Mouse (Mus musculus) kidney, embryonic 14.5 days (tissue): ENCODE data around the gene Rhox12. TPM values are rescaled to one million over a fixed set of nuclear protein-coding genes. Genes with fewer than 3 reads are reported as not detected.

Experiments
- ATAC-seq: fragments of 200-750 bp; cut with Nextera tagmentation; 2 replicates; pipeline ENCODE4 v1.8.0; 2017; ENCODE audit warnings: moderate number of reproducible peaks, mild to moderate bottlenecking, moderate TSS enrichment, moderate library complexity; ENCODE audit not compliant: low FRiP score, low TSS enrichment
- H3K27ac ChIP-seq: fragments of 300-500 bp; sonication (generic); 2 replicates; pipeline ENCODE4 v1.5.1; 2014; ENCODE audit warnings: low read depth, mild to moderate bottlenecking, low read length, moderate library complexity, mixed read lengths
- H3K27me3 ChIP-seq: fragments of 300-500 bp; sonication (generic); 2 replicates; pipeline ENCODE4 v1.6.1; 2014; ENCODE audit warnings: mild to moderate bottlenecking, low read length; ENCODE audit not compliant: control insufficient read depth, insufficient read depth
- H3K36me3 ChIP-seq: fragments of 300-500 bp; sonication (generic); 2 replicates; pipeline ENCODE4 v1.6.1; 2014; ENCODE audit warnings: low read length, mixed read lengths; ENCODE audit not compliant: control insufficient read depth, insufficient read depth
- H3K4me1 ChIP-seq: fragments of 300-500 bp; sonication (generic); 2 replicates; pipeline ENCODE4 v1.6.1; 2014; ENCODE audit warnings: low read length, mixed read lengths; ENCODE audit not compliant: control insufficient read depth, insufficient read depth
- H3K4me2 ChIP-seq: fragments of 300-500 bp; sonication (generic); replicated peaks from 2 replicates; pipeline ENCODE4 v1.6.1; 2014; ENCODE audit warnings: low read depth, mild to moderate bottlenecking, low read length
- H3K4me3 ChIP-seq: fragments of 300-500 bp; sonication (generic); 2 replicates; pipeline ENCODE4 v1.5.1; 2014; ENCODE audit warnings: mild to moderate bottlenecking, low read length
- H3K9ac ChIP-seq: fragments of 300-500 bp; sonication (generic); 2 replicates; pipeline ENCODE4 v1.6.1; 2014; ENCODE audit warnings: low read depth, mild to moderate bottlenecking, low read length, moderate library complexity
- H3K9me3 ChIP-seq: fragments of 300-500 bp; sonication (generic); 2 replicates; pipeline ENCODE4 v1.6.1; 2016; ENCODE audit warnings: low read length; ENCODE audit not compliant: control insufficient read depth
- WGBS: fragments of 180-500 bp; shearing (Covaris S2); extraction: QIAGEN DNeasy Blood & Tissue Kit; methylation state at CpG from one replicate; pipeline ENCODE4 v1.1.7; 2014; 5-methylcytosine and 5-hydroxymethylcytosine counted together
- polyA plus RNA-seq: library from polyadenylated mRNA; unstranded; fragments of >200 nt; fragmentation: Nextera tagmentation; extraction: Ambion mirVana; gene quantifications from 2 replicates; pipeline ENCODE4 v1.2.1, GENCODE M21; 2014

Gene Rhox12
- not detected in 2 replicates for polyA plus RNA-seq

- no peak within 1 kb of the TSS for H3K4me2 ChIP-seq
- no peaks in the 10 kb centered on the region for H3K36me3 ChIP-seq
- ATAC-seq: no peak
- no peak within 1 kb of the TSS for H3K27ac ChIP-seq
- no peaks in the 10 kb centered on the region for H3K9me3 ChIP-seq
- H3K9ac ChIP-seq: no peak within 1 kb of the TSS
- no peak within 1 kb of the TSS for H3K4me3 ChIP-seq
- H3K4me1 ChIP-seq: no peaks in the 10 kb centered on the region
- 82% methylated on average over 4 of the region's 4 CpGs for WGBS
- H3K27me3 ChIP-seq: no peaks in the 10 kb centered on the region
Measured at GRCm38 (mm10) chrX:38110807-38111206, at the start of gene Rhox12. Rhox12 (minus strand) TSS chrX:38110907.

GRCm38 (mm10) chrX:38159097-38159496, 48.4 kb upstream of the Rhox12 start:
- Histone ChIP-seq H3K36me3 (no peaks in the 10 kb centered on the region), H3K9me3 (no peaks in the 10 kb centered on the region), H3K27ac (no peak overlapping the region), H3K4me3 (no peak overlapping the region), H3K4me2 (no peak overlapping the region), H3K27me3 (no peaks in the 10 kb centered on the region), H3K9ac (no peak overlapping the region), H3K4me1 (no peaks in the 10 kb centered on the region)
- 75% methylated on average over 1 of the region's 1 CpGs for whole genome bisulfite sequencing
- no peak for ATAC-seq

GRCm38 (mm10) chrX:38121478-38121877, 10.8 kb upstream of the Rhox12 start:
- Histone ChIP-seq H3K4me1 (no peaks in the 10 kb centered on the region), H3K9ac (no peak overlapping the region), H3K9me3 (peaks cover 12% of the 10 kb centered on the region; the same call in 1 of the 2 replicates), H3K4me2 (no peak overlapping the region), H3K27me3 (no peaks in the 10 kb centered on the region), H3K27ac (no peak overlapping the region), H3K36me3 (no peaks in the 10 kb centered on the region), H3K4me3 (no peak overlapping the region)
- no peak for ATAC-seq
- WGBS: 88% methylated on average over 34 of the region's 34 CpGs

- Histone ChIP-seq H3K4me1 (no peaks in the 10 kb centered on the region), H3K27me3 (no peaks in the 10 kb centered on the region), H3K36me3 (no peaks in the 10 kb centered on the region), H3K9me3 (peaks cover 12% of the 10 kb centered on the region; the same call in 1 of the 2 replicates), H3K27ac (no peak within 1 kb of the TSS), H3K4me2 (no peak within 1 kb of the TSS), H3K4me3 (no peak within 1 kb of the TSS), H3K9ac (no peak within 1 kb of the TSS)
- ATAC-seq: no peak
- WGBS: 96% methylated on average over 20 of the region's 20 CpGs
Measured at GRCm38 (mm10) chrX:38120982-38121381, 10.3 kb upstream of the Rhox12 start, which contains the start of gene Rhox13. Rhox13 (plus strand) TSS chrX:38121219.

GRCm38 (mm10) chrX:38085041-38085440, 25.7 kb downstream of the Rhox12 start, which contains the start of gene Rhox11:
Rhox11 (minus strand) TSS chrX:38085141.
- Histone ChIP-seq H3K4me1 (no peaks in the 10 kb centered on the region), H3K4me2 (no peak within 1 kb of the TSS), H3K27ac (no peak within 1 kb of the TSS), H3K9ac (no peak within 1 kb of the TSS), H3K27me3 (no peaks in the 10 kb centered on the region), H3K9me3 (no peaks in the 10 kb centered on the region), H3K36me3 (no peaks in the 10 kb centered on the region), H3K4me3 (no peak within 1 kb of the TSS)
- WGBS: 87% methylated on average over 9 of the region's 9 CpGs
- ATAC-seq: no peak

- Histone ChIP-seq H3K9me3 (no peaks in the 10 kb centered on the region), H3K27me3 (no peaks in the 10 kb centered on the region), H3K4me1 (no peaks in the 10 kb centered on the region), H3K27ac (no peak overlapping the region), H3K4me2 (no peak overlapping the region), H3K4me3 (no peak overlapping the region), H3K36me3 (no peaks in the 10 kb centered on the region), H3K9ac (no peak overlapping the region)
- 25% methylated on average over 12 of the region's 12 CpGs for WGBS
- ATAC-seq: no peak
Measured at GRCm38 (mm10) chrX:38084226-38084625, 26.5 kb downstream of the Rhox12 start.

- Histone ChIP-seq H3K9me3 (no peaks in the 10 kb centered on the region), H3K9ac (no peak within 1 kb of the TSS), H3K27me3 (no peaks in the 10 kb centered on the region), H3K4me1 (no peaks in the 10 kb centered on the region), H3K27ac (no peak within 1 kb of the TSS), H3K36me3 (no peaks in the 10 kb centered on the region), H3K4me3 (no peak within 1 kb of the TSS), H3K4me2 (no peak within 1 kb of the TSS)
- no peak for ATAC-seq
- WGBS: 86% methylated on average over 11 of the region's 11 CpGs
Measured at GRCm38 (mm10) chrX:38066175-38066574, 44.5 kb downstream of the Rhox12 start, which contains the start of gene Rhox10. Rhox10 (plus strand) TSS chrX:38066475.

GRCm38 (mm10) chrX:38061544-38061943, 49.2 kb downstream of the Rhox12 start:
- Histone ChIP-seq H3K4me1 (no peaks in the 10 kb centered on the region), H3K36me3 (no peaks in the 10 kb centered on the region), H3K27ac (no peak overlapping the region), H3K9me3 (no peaks in the 10 kb centered on the region), H3K4me2 (no peak overlapping the region), H3K4me3 (no peak overlapping the region), H3K27me3 (no peaks in the 10 kb centered on the region), H3K9ac (no peak overlapping the region)
- ATAC-seq: no peak
- WGBS: 7% methylated on average over 1 of the region's 1 CpGs
